Mouse (Mus musculus): ENCODE data around the gene Trpm8.

Trpm8 gene

GRCm38 (mm10) chr1:88357458-88358090 lies 80.1 kb downstream of the Trpm8 start:
- DNase-seq (ENCODE audit: low spot score) = peak; percentile 92

- DNase-seq (ENCODE audit: low spot score) = no peak
These were observed 80.7 kb downstream of the Trpm8 start for GRCm38 (mm10) chr1:88358102-88358654.

- no peak for DNase-seq (ENCODE audit: low spot score)
These were observed 83.6 kb downstream of the Trpm8 start for GRCm38 (mm10) chr1:88361085-88361484.

- DNase-seq (ENCODE audit: low spot score) = no peak
These were observed 89.6 kb downstream of the Trpm8 start for GRCm38 (mm10) chr1:88366881-88367644.

- DNase-seq (ENCODE audit: low spot score) = no peak
These were observed 101.0 kb downstream of the Trpm8 start for GRCm38 (mm10) chr1:88378446-88378845.

GRCm38 (mm10) chr1:88391632-88392031 lies 114.2 kb downstream of the Trpm8 start:
- DNase-seq (ENCODE audit: low spot score) = no peak

- no peak for DNase-seq (ENCODE audit: low spot score)
These were observed 115.9 kb downstream of the Trpm8 start for GRCm38 (mm10) chr1:88393321-88393720.

- no peak for DNase-seq (ENCODE audit: low spot score)
These were observed 125.9 kb downstream of the Trpm8 start for GRCm38 (mm10) chr1:88403378-88403777.

- peak; percentile 56 for DNase-seq (ENCODE audit: low spot score)
These were observed 128.8 kb downstream of the Trpm8 start for GRCm38 (mm10) chr1:88406078-88406806.

GRCm38 (mm10) chr1:88406807-88407198 lies 129.3 kb downstream of the Trpm8 start, which contains the start of gene Spp2:
Spp2 (plus strand) TSS chr1:88406961.
- no peak for DNase-seq (ENCODE audit: low spot score)

GRCm38 (mm10) chr1:88408340-88408739 lies 130.9 kb downstream of the Trpm8 start:
- no peak for DNase-seq (ENCODE audit: low spot score)

GRCm38 (mm10) chr1:88412013-88412412 lies 134.6 kb downstream of the Trpm8 start:
- DNase-seq (ENCODE audit: low spot score) = no peak

GRCm38 (mm10) chr1:88418943-88419342 lies 141.5 kb downstream of the Trpm8 start:
- no peak for DNase-seq (ENCODE audit: low spot score)

GRCm38 (mm10) chr1:88422045-88422444 lies 144.6 kb downstream of the Trpm8 start:
- no peak for DNase-seq (ENCODE audit: low spot score)

GRCm38 (mm10) chr1:88422846-88423395 lies 145.5 kb downstream of the Trpm8 start:
- DNase-seq (ENCODE audit: low spot score) = no peak

GRCm38 (mm10) chr1:88424602-88425252 lies 147.3 kb downstream of the Trpm8 start:
- DNase-seq (ENCODE audit: low spot score) = peak; percentile 87

GRCm38 (mm10) chr1:88427987-88428741 lies 150.7 kb downstream of the Trpm8 start:
- DNase-seq (ENCODE audit: low spot score) = no peak

GRCm38 (mm10) chr1:88429413-88429812 lies 152.0 kb downstream of the Trpm8 start:
- peak; percentile 37 for DNase-seq (ENCODE audit: low spot score)

- no peak for DNase-seq (ENCODE audit: low spot score)
These were observed 153.8 kb downstream of the Trpm8 start for GRCm38 (mm10) chr1:88431262-88431661.

GRCm38 (mm10) chr1:88432601-88433000 lies 155.1 kb downstream of the Trpm8 start:
- DNase-seq (ENCODE audit: low spot score) = no peak

All from retina, embryonic 14.5 days (tissue).